Mouse (Mus musculus) small intestine, adult 2 months (tissue): ENCODE measurements around the gene Lclat1. TPM values are rescaled to one million over a fixed set of nuclear protein-coding genes. Genes with fewer than 3 reads are reported as not detected.

Source experiments
- H3K27ac ChIP-seq: fragments of 200-500 bp; 2 replicates; pipeline ENCODE4 v1.5.1; 2012; ENCODE audit warnings: low read depth, low read length, control low read depth, inconsistent platforms; ENCODE audit not compliant: insufficient read depth
- H3K27me3 ChIP-seq: fragments of 200-500 bp; 2 replicates; pipeline ENCODE4 v1.6.1; 2012; ENCODE audit warnings: mild to moderate bottlenecking, moderate library complexity, low read length, inconsistent platforms; ENCODE audit not compliant: control insufficient read depth, insufficient read depth
- H3K36me3 ChIP-seq: fragments of 200-500 bp; 2 replicates; pipeline ENCODE4 v1.6.1; 2012; ENCODE audit warnings: mild to moderate bottlenecking, low read length, control low read depth, inconsistent platforms; ENCODE audit not compliant: control insufficient read depth, insufficient read depth
- H3K4me1 ChIP-seq: fragments of 200-500 bp; 2 replicates; pipeline ENCODE4 v1.6.1; 2012; ENCODE audit warnings: low read length, inconsistent platforms, mixed read lengths; ENCODE audit not compliant: control insufficient read depth, insufficient read depth, insufficient read length
- H3K4me3 ChIP-seq: fragments of 200-500 bp; 2 replicates; pipeline ENCODE4 v1.5.1; 2012; ENCODE audit warnings: low read depth, mild to moderate bottlenecking, control low read depth, inconsistent platforms, low read length, moderate library complexity
- CTCF ChIP-seq: fragments of 200-500 bp; IDR thresholded peaks from 2 replicates; pipeline ENCODE4 v1.5.1; 2012; ENCODE audit warnings: low read depth, mild to moderate bottlenecking, control low read depth, inconsistent platforms, low read length, moderate library complexity, mixed read lengths; ENCODE audit not compliant: insufficient replicate concordance, insufficient read length; ENCODE audit errors: extremely low read depth
- POLR2A ChIP-seq: fragments of 200-500 bp; IDR thresholded peaks from 2 replicates; pipeline ENCODE4 v1.6.1; 2012; ENCODE audit warnings: low read depth, mild to moderate bottlenecking, control low read depth, inconsistent platforms, low read length, moderate library complexity
- WGBS: fragments of 180-500 bp; shearing (Covaris S2); methylation state at CpG from one replicate; pipeline ENCODE4 v1.1.7; 2018; 5-methylcytosine and 5-hydroxymethylcytosine counted together
- polyA plus RNA-seq: library from polyadenylated mRNA; depleted of rRNA; stranded (reverse); fragments of >200 nt; gene quantifications from 2 replicates; pipeline ENCODE4 v1.2.3, GENCODE M21; 2012

The Lclat1 gene
- polyA plus RNA-seq, 1 experiment, result 7.1 TPM

GRCm38 (mm10) chr17:73217274-73217673 is 109.5 kb downstream of the Lclat1 start:
- H3K27ac ChIP-seq, result no peak overlapping the region
- TF ChIP-seq CTCF (no peak), POLR2A (no peak)
- no peak overlapping the region for H3K4me3 ChIP-seq
- WGBS, result 69% methylated on average over 3 of the region's 3 CpGs
- H3K27me3 ChIP-seq, result no peaks in the 10 kb centered on the region
- H3K4me1 ChIP-seq, result no peaks in the 10 kb centered on the region; the same call in 1 of the 2 replicates
- no peaks in the 10 kb centered on the region for H3K36me3 ChIP-seq

- TF ChIP-seq POLR2A (no peak), CTCF (no peak)
- Histone ChIP-seq H3K4me3 (no peak overlapping the region), H3K36me3 (no peaks in the 10 kb centered on the region), H3K27me3 (no peaks in the 10 kb centered on the region), H3K27ac (no peak overlapping the region), H3K4me1 (no peaks in the 10 kb centered on the region; the same call in 1 of the 2 replicates)
- 69% methylated on average over 7 of the region's 7 CpGs for WGBS
These were observed 113.0 kb downstream of the Lclat1 start for GRCm38 (mm10) chr17:73220746-73221145.

GRCm38 (mm10) chr17:73222077-73222476 is 114.3 kb downstream of the Lclat1 start:
- no peak overlapping the region for H3K27ac ChIP-seq
- TF ChIP-seq CTCF (no peak), POLR2A (no peak)
- 64% methylated on average over 7 of the region's 7 CpGs for WGBS

GRCm38 (mm10) chr17:73225442-73225841 is 117.7 kb downstream of the Lclat1 start:
- Histone ChIP-seq H3K36me3 (peaks cover 1% of the 10 kb centered on the region; the same call in 1 of the 2 replicates), H3K4me3 (no peak overlapping the region), H3K27ac (no peak overlapping the region), H3K4me1 (no peaks in the 10 kb centered on the region; the same call in 1 of the 2 replicates), H3K27me3 (no peaks in the 10 kb centered on the region)
- TF ChIP-seq POLR2A (no peak), CTCF (no peak)

More at GRCm38 (mm10) chr17:73222077-73222476, 114.3 kb downstream of the Lclat1 start:
- H3K4me1 ChIP-seq, result no peaks in the 10 kb centered on the region; the same call in 1 of the 2 replicates
- no peaks in the 10 kb centered on the region for H3K27me3 ChIP-seq
- no peak overlapping the region for H3K4me3 ChIP-seq
- H3K36me3 ChIP-seq, result no peaks in the 10 kb centered on the region

- no peaks in the 10 kb centered on the region; the same call in 1 of the 2 replicates for H3K4me1 ChIP-seq
- TF ChIP-seq POLR2A, result no peak
- no peak for TF ChIP-seq CTCF
- H3K36me3 ChIP-seq, result peaks cover 1% of the 10 kb centered on the region; the same call in 1 of the 2 replicates
- H3K27me3 ChIP-seq, result no peaks in the 10 kb centered on the region
- H3K4me3 ChIP-seq, result no peak overlapping the region
- H3K27ac ChIP-seq, result no peak overlapping the region
- WGBS, result 83% methylated on average over 5 of the region's 5 CpGs
These were observed 118.2 kb downstream of the Lclat1 start for GRCm38 (mm10) chr17:73225996-73226395.

GRCm38 (mm10) chr17:73226595-73226994 is 118.8 kb downstream of the Lclat1 start:
- Histone ChIP-seq H3K27ac (no peak overlapping the region), H3K36me3 (peaks cover 1% of the 10 kb centered on the region; the same call in 1 of the 2 replicates), H3K4me3 (no peak overlapping the region), H3K4me1 (no peaks in the 10 kb centered on the region), H3K27me3 (no peaks in the 10 kb centered on the region)
- no peak for TF ChIP-seq POLR2A
- TF ChIP-seq CTCF, result no peak
- WGBS, result 87% methylated on average over 2 of the region's 2 CpGs

- Histone ChIP-seq H3K4me1 (no peaks in the 10 kb centered on the region), H3K36me3 (peaks cover 1% of the 10 kb centered on the region; the same call in 1 of the 2 replicates), H3K4me3 (no peak overlapping the region), H3K27ac (no peak overlapping the region), H3K27me3 (no peaks in the 10 kb centered on the region)
- TF ChIP-seq CTCF (no peak), POLR2A (no peak)
- WGBS, result 93% methylated on average over 3 of the region's 3 CpGs
These were observed 119.6 kb downstream of the Lclat1 start for GRCm38 (mm10) chr17:73227361-73227760.
